Mouse (Mus musculus) heart, postnatal 36 days (tissue): ENCODE measurements at regions not wholly inside any gene's neighbourhood (a gene's known extent, or its start where the extent isn't known, plus 50 kb on each side); places are given as distances from the start of the nearest gene placed in this dataset.
A peak's percentile ranks its signal among the peaks of the same experiment; 100 is the strongest.

ENCODE experiments used
- DNase-seq, 2 experiments: peaks; one replicate each; pipeline ENCODE4 v3.0.0; 2021 to 2022
- intact Hi-C: fragments of 180-260 bp; cut with DNase I; formaldehyde crosslinking; loops from one replicate; pipeline ENCODE4 v1.15.1; 2025

GRCm38 (mm10) chr13:70277667-70278591 lies 359.5 kb downstream of the Ice1 start:
- intact Hi-C loops, result no loop called here
- no peak for DNase-seq

- peak in 1 of 2 experiments; percentile 5 for DNase-seq
- intact Hi-C loops, result no loop called here
Observed at GRCm38 (mm10) chr13:70281051-70281847, 356.2 kb downstream of the Ice1 start.

GRCm38 (mm10) chr13:70282731-70283130 lies 354.7 kb downstream of the Ice1 start:
- DNase-seq, result no peak
- intact Hi-C loops, result no loop called here

- no peak for DNase-seq
- intact Hi-C loops, result no loop called here
Observed at GRCm38 (mm10) chr13:70283231-70283630, 354.2 kb downstream of the Ice1 start.

GRCm38 (mm10) chr13:70292713-70293112 lies 344.7 kb downstream of the Ice1 start:
- no peak for DNase-seq
- intact Hi-C loops, result no loop called here

- DNase-seq, result no peak
- intact Hi-C loops, result no loop called here
Observed at GRCm38 (mm10) chr13:70303953-70304525, 333.4 kb downstream of the Ice1 start.

GRCm38 (mm10) chr13:70310516-70310915 lies 326.9 kb downstream of the Ice1 start:
- no peak for DNase-seq

GRCm38 (mm10) chr13:70311226-70312055 lies 326.0 kb downstream of the Ice1 start:
- intact Hi-C loops, result no loop called here
- no peak for DNase-seq

More at GRCm38 (mm10) chr13:70310516-70310915, 326.9 kb downstream of the Ice1 start:
- intact Hi-C loops, result no loop called here

GRCm38 (mm10) chr13:70313205-70313604 lies 324.2 kb downstream of the Ice1 start:
- DNase-seq, result no peak
- intact Hi-C loops, result no loop called here

GRCm38 (mm10) chr13:70323537-70323936 lies 313.9 kb downstream of the Ice1 start:
- intact Hi-C loops, result no loop called here
- no peak for DNase-seq

- intact Hi-C loops, result no loop called here
- DNase-seq, result no peak
Observed at GRCm38 (mm10) chr13:70336069-70336468, 301.4 kb downstream of the Ice1 start.

- DNase-seq, result no peak
- intact Hi-C loops, result no loop called here
Observed at GRCm38 (mm10) chr13:70340437-70340836, 297.0 kb downstream of the Ice1 start.

- intact Hi-C loops, result no loop called here
- no peak for DNase-seq
Observed at GRCm38 (mm10) chr13:70343191-70343734, 294.2 kb downstream of the Ice1 start.

- intact Hi-C loops, result no loop called here
- no peak for DNase-seq
Observed at GRCm38 (mm10) chr13:70343911-70344310, 293.5 kb downstream of the Ice1 start.

- intact Hi-C loops, result no loop called here
- DNase-seq, result no peak
Observed at GRCm38 (mm10) chr13:70344311-70344710, 293.1 kb downstream of the Ice1 start.

GRCm38 (mm10) chr13:70348456-70348855 lies 289.0 kb downstream of the Ice1 start:
- intact Hi-C loops, result no loop called here
- DNase-seq, result no peak

GRCm38 (mm10) chr13:70348965-70349364 lies 288.5 kb downstream of the Ice1 start:
- DNase-seq, result no peak
- intact Hi-C loops, result no loop called here

GRCm38 (mm10) chr13:70369647-70370046 lies 267.8 kb downstream of the Ice1 start:
- intact Hi-C loops, result no loop called here

GRCm38 (mm10) chr13:70380772-70381171 lies 256.7 kb downstream of the Ice1 start:
- intact Hi-C loops, result no loop called here
- no peak for DNase-seq

More at GRCm38 (mm10) chr13:70369647-70370046, 267.8 kb downstream of the Ice1 start:
- DNase-seq, result no peak

- intact Hi-C loops, result no loop called here
- no peak for DNase-seq
Observed at GRCm38 (mm10) chr13:70385292-70385691, 252.1 kb downstream of the Ice1 start.
